Mouse (Mus musculus) CH12.LX (cell line): ENCODE measurements at regions not wholly inside any gene's neighbourhood (a gene's known extent, or its start where the extent isn't known, plus 50 kb on each side); places are given as distances from the start of the nearest gene placed in this dataset.

ENCODE experiments used
- CHD2 ChIP-seq: IDR thresholded peaks from 2 replicates; pipeline ENCODE4 v1.6.1; 2011; ENCODE audit warnings: low read length, improper control_type of control experiment
- CTCF ChIP-seq, 2 experiments: IDR thresholded peaks in 1 of 2; conservative IDR thresholded peaks in 1 of 2; 2 replicates each; pipeline ENCODE4 v1.5.1; 2011 to 2012; ENCODE audit warnings: low read depth in 2 of 2, low read length in 2 of 2, improper control_type of control experiment in 1 of 2, inconsistent platforms in 1 of 2, mild to moderate bottlenecking in 1 of 2, moderate library complexity in 1 of 2
- E2F4 ChIP-seq: IDR thresholded peaks from 2 replicates; pipeline ENCODE4 v1.6.1; 2011; ENCODE audit warnings: low read depth, low read length, improper control_type of control experiment; ENCODE audit not compliant: insufficient replicate concordance
- ETS1 ChIP-seq: conservative IDR thresholded peaks from 2 replicates; pipeline ENCODE4 v1.6.1; 2012; ENCODE audit warnings: low read depth, mild to moderate bottlenecking, inconsistent platforms, low read length, improper control_type of control experiment, moderate library complexity
- HCFC1 ChIP-seq: IDR thresholded peaks from 2 replicates; pipeline ENCODE4 v1.6.1; 2012; ENCODE audit warnings: low read depth, mild to moderate bottlenecking, inconsistent platforms, low read length, improper control_type of control experiment
- MAX ChIP-seq: IDR thresholded peaks from 2 replicates; pipeline ENCODE4 v1.6.1; 2011; ENCODE audit warnings: low read length, improper control_type of control experiment
- MEF2A ChIP-seq: IDR thresholded peaks from 2 replicates; pipeline ENCODE4 v1.6.1; 2014; ENCODE audit warnings: low read depth, mild to moderate bottlenecking, inconsistent platforms, low read length, improper control_type of control experiment, borderline replicate concordance
- PAX5 ChIP-seq: IDR thresholded peaks from 2 replicates; pipeline ENCODE4 v1.6.1; 2012; ENCODE audit warnings: low read length, inconsistent platforms, mixed read lengths
- POLR2A ChIP-seq: IDR thresholded peaks from 2 replicates; pipeline ENCODE4 v1.6.1; 2011; ENCODE audit warnings: low read depth, mild to moderate bottlenecking, improper control_type of control experiment, low read length
- POLR2AphosphoS2 ChIP-seq: IDR thresholded peaks from 2 replicates; pipeline ENCODE4 v1.6.1; 2011; ENCODE audit warnings: low read depth, low read length, improper control_type of control experiment
- RCOR1 ChIP-seq: conservative IDR thresholded peaks from 2 replicates; pipeline ENCODE4 v1.6.1; 2012; ENCODE audit warnings: low read depth, mild to moderate bottlenecking, inconsistent platforms, low read length, improper control_type of control experiment
- USF2 ChIP-seq: conservative IDR thresholded peaks from 2 replicates; pipeline ENCODE4 v1.6.1; 2011; ENCODE audit warnings: low read depth, low read length, improper control_type of control experiment
- ZC3H11A ChIP-seq: IDR thresholded peaks from 2 replicates; pipeline ENCODE4 v1.6.1; 2012; ENCODE audit warnings: low read depth, mild to moderate bottlenecking, inconsistent platforms, low read length, improper control_type of control experiment
- ZKSCAN1 ChIP-seq: IDR thresholded peaks from 2 replicates; pipeline ENCODE4 v1.6.1; 2012; ENCODE audit warnings: low read depth, inconsistent platforms, low read length, improper control_type of control experiment, borderline replicate concordance

DNA sequence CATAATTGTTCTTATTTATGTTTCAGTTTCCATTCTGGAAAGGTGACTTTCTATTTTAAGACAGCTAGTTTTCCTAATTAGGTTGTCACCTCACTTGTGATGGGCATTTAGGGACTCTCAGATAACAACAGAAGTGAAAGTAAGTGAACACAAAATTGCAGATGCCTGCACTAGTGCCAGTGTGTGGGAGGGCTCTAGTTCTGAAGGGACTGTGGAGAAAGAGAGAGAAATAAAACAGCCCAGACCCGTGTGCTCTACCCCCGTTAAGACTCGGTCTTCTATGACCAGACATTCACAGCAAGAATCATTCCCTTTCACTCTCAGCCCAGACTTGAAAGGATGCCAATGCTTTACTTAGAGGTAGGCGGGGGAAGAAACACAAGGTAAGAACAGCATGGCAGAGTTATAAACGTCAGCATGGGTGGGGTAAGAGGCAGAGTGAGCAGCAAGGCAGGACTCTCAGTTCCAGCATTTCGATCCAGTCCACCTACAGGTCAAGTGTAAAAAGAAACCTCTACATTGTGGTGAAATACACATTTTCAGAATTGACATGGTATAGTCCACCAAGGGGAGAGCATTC, 170.1 kb upstream of the Thbs1 start:
- TF ChIP-seq E2F4 (no peak), POLR2A (no peak), ETS1 (no peak), RCOR1 (no peak), CTCF (conservative IDR thresholded peaks at IDR 0.05 in 1 of 2, IDR thresholded peaks at IDR 0.05 in 1 of 2; ENCODE audit: low read depth in 2 of 2, low read length in 2 of 2) (no peak), POLR2AphosphoS2 (no peak), MEF2A (no peak), MAX (no peak), PAX5 (no peak), ZKSCAN1 (no peak), USF2 (no peak), HCFC1 (no peak), ZC3H11A (no peak), CHD2 (no peak)
